Mouse (Mus musculus): ENCODE measurements around the gene Fam71e2. TPM values are rescaled to one million over a fixed set of nuclear protein-coding genes. Genes with fewer than 3 reads are reported as not detected.
"Not testable (repeated sequence)": the region's sequence is repeated elsewhere in the genome, so short reads cannot be mapped to it uniquely, and the experiment has no call there.

The Fam71e2 gene
- total RNA-seq (2022) = not detected

GRCm38 (mm10) chr7:4771202-4771601, at the start of gene Fam71e2:
Gene Fam71e2, minus strand, starts transcription at chr7:4771302.
- no peak for DNase-seq

- DNase-seq = no peak
Measured at GRCm38 (mm10) chr7:4816559-4816958, 45.5 kb upstream of the Fam71e2 start.

GRCm38 (mm10) chr7:4813105-4813791, 42.1 kb upstream of the Fam71e2 start:
- no peak for DNase-seq

GRCm38 (mm10) chr7:4812303-4813104, 41.4 kb upstream of the Fam71e2 start, which contains the start of gene Ube2s:
Gene Ube2s, minus strand, starts transcription at chr7:4812590.
- peak; percentile 99 for DNase-seq

- DNase-seq = peak; percentile 31
Measured at GRCm38 (mm10) chr7:4811842-4812302, 40.8 kb upstream of the Fam71e2 start.

- DNase-seq = not testable (repeated sequence)
Measured at GRCm38 (mm10) chr7:4811131-4811530, 40.0 kb upstream of the Fam71e2 start.

GRCm38 (mm10) chr7:4806716-4807115, 35.6 kb upstream of the Fam71e2 start:
- no peak for DNase-seq

- no peak for DNase-seq
Measured at GRCm38 (mm10) chr7:4802247-4802646, 31.1 kb upstream of the Fam71e2 start.

GRCm38 (mm10) chr7:4795767-4796433, 24.8 kb upstream of the Fam71e2 start:
- no peak for DNase-seq

GRCm38 (mm10) chr7:4794631-4795168, 23.6 kb upstream of the Fam71e2 start:
- DNase-seq = no peak

- no peak for DNase-seq
Measured at GRCm38 (mm10) chr7:4793674-4794073, 22.6 kb upstream of the Fam71e2 start.

- not testable (repeated sequence) for DNase-seq
Measured at GRCm38 (mm10) chr7:4793248-4793647, 22.1 kb upstream of the Fam71e2 start.

GRCm38 (mm10) chr7:4792278-4793212, 21.4 kb upstream of the Fam71e2 start, which contains the start of gene Rpl28:
Gene Rpl28, plus strand, starts transcription at chr7:4792874.
- DNase-seq = peak; percentile 95

GRCm38 (mm10) chr7:4789436-4789935, 18.4 kb upstream of the Fam71e2 start, which contains the start of gene Tmem238:
Gene Tmem238, minus strand, starts transcription at chr7:4789656.
- peak; percentile 27 for DNase-seq

- peak; percentile 50 for DNase-seq
Measured at GRCm38 (mm10) chr7:4788499-4789435, 17.7 kb upstream of the Fam71e2 start.

- DNase-seq = no peak
Measured at GRCm38 (mm10) chr7:4783667-4784268, 12.7 kb upstream of the Fam71e2 start.

- DNase-seq = no peak
Measured at GRCm38 (mm10) chr7:4782759-4783158, 11.7 kb upstream of the Fam71e2 start, which contains the start of the genes Il11 and Tmem190. Gene Il11, minus strand, starts transcription at chr7:4782859. Gene Tmem190, plus strand, starts transcription at chr7:4782937.

- DNase-seq = no peak
Measured at GRCm38 (mm10) chr7:4782130-4782529, 11.0 kb upstream of the Fam71e2 start.

GRCm38 (mm10) chr7:4779921-4780320, 8.8 kb upstream of the Fam71e2 start:
- no peak for DNase-seq
